Mouse (Mus musculus) mouse embryonic stem cell (cell line): Measurements from ENCODE around the gene Car2.

ENCODE experiments used
- in situ Hi-C, 2 experiments: fragments of 300-500 bp; cut with MboI; formaldehyde crosslinking; loops; 1 replicate in 1 of 2; 3 replicates in 1 of 2; pipeline ENCODE4 v1.14.3; 2019 to 2020; ENCODE audit warnings: low sequenced_read_pairs in 2 of 2, low pct_unique_long_range_greater_than_20kb in 1 of 2, mixed read lengths in 1 of 2; ENCODE audit not compliant: unreplicated experiment in 1 of 2

Car2 gene

GRCm38 (mm10) chr3:14874402-14875040, 11.6 kb upstream of the Car2 start:
- in situ Hi-C loops = loop anchor here (5.0 to 10.0 kb wide), 2 partner anchors 320 to 323 kb away; no protein-coding TSS in a partner anchor

DNA sequence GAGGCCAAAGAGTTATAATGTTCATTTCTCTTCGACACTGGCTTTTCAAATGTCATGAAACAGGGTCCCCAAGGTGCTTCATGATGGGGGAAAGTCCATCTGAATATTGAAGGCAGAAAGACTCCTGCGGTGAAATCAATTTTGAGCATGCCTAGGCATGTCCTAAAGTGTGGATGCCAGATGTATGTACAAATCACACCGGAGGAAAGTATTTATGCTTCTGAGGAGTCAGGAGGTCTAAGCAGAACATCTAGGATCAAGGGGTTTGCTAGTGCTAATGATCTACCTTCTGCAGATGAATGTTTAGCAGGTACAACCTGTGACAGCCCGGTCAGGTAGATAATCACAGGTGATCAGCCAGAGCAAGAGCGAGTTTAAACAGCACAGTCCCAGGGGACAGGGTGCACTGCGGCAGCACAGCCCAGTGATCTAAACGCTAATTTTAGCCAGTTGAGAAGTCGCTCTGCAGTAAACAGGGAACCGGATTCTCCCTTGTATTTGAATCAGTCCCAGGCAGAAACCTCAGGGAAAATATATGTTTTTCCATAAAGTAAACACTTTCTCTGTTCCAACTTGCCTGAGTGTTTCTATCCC, 9.7 kb upstream of the Car2 start:
- in situ Hi-C loops = loop anchor here in 1 of 2 experiments (10.0 kb wide), 1 partner anchor 318 kb away; no protein-coding TSS in a partner anchor

DNA sequence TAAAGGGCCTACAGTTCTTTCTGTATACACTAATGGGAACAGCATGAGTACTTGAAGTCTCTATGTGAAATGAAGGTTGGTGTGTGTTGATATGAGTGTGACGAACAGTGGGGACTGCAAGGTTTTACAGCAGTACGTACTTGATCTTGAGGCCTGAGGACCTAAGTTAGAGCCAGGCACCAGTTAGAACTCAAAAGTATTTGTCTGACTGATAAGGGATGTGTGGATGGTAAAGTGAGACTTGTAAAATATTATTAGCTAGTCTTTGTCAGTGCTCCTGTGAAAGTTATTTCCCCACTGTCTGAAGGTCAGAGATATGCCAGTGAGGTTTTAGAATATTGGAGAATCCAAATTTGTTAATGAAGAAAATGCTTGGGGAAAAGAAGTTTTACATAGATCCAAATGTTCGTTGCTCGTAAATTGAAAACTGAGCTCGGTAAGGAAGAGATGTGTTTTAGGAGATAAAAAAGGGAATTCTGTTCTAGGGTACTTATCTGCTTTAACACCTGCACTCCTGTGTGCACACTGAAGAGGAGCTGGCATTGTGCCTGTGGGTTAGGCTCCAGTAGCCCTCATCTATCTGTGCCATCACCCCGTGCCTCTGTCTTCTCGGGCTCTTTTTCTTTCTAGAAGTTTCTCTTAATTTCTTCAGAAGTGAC, 8.7 kb upstream of the Car2 start:
- in situ Hi-C loops = loop anchor here in 1 of 2 experiments (10.0 kb wide), 1 partner anchor 317 kb away; no protein-coding TSS in a partner anchor

DNA sequence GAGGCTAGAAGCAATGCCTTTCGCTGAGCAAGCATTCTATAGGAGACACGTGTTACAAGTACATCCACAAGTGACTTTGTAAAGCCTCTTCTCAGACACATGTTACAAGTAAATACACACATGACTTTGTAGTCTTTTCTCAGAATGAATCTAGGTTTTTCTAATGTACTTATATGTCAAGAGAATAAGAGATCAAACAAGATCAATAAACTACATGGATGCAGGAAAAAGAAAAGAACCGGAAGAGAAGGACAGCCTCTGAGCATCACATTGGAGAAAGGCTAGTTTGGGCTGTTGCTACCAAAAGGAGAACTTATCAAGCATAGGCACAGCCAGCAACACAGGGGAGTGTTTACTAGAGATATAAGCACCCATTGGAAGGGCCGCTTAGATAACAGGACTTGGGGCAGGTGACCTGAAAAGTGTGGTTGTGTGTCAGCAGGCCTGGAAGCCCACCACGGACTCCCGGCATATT, 7.3 kb upstream of the Car2 start:
- in situ Hi-C loops = loop anchor here in 1 of 2 experiments (10.0 kb wide), 1 partner anchor 316 kb away; no protein-coding TSS in a partner anchor

DNA sequence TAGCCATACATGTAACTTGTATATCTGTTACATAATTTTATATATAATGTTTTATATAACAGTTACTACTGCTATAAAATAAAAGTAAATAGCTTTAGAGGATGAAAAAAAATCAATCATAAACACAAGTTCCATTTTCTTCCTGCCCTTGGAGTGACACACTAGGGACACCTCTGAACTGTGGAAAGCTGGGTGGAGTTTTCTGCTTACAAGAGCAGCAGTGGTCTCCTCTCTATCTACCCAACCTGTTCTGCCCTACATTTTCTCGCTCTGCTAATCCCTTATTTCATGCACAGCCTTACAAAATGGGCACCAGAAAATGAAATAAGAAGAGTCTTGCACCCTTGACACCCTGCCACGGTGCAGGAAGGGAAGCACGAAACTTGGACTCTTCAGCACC, 6.8 kb upstream of the Car2 start:
- in situ Hi-C loops = loop anchor here in 1 of 2 experiments (10.0 kb wide), 1 partner anchor 316 kb away; no protein-coding TSS in a partner anchor

- in situ Hi-C loops = loop anchor here in 1 of 2 experiments (10.0 kb wide), 1 partner anchor 125 kb away; no protein-coding TSS in a partner anchor
Observed at GRCm38 (mm10) chr3:14880277-14880676, 5.8 kb upstream of the Car2 start.

DNA sequence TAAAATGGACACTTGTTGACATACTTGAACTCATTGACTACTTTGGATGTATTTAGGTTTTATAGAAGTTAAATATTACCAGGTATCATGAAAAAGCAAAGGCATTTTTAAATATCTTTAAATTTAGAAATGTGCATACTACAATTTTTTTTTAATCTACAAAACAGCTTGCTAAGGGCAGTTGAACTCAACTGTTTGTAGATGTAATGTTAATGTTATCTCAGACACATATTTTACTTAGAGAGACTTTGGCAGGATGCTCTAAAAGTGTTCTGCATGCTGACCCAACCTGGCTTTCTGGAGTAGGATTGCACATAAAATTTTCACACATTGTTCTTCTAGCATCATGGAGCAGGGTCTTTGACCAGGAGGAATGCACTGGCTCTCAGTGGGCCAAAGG, 4.1 kb upstream of the Car2 start:
- in situ Hi-C loops = loop anchor here in 1 of 2 experiments (10.0 kb wide), 1 partner anchor 123 kb away; no protein-coding TSS in a partner anchor

- in situ Hi-C loops = loop anchor here in 1 of 2 experiments (10.0 kb wide), 1 partner anchor 122 kb away; no protein-coding TSS in a partner anchor
Observed at GRCm38 (mm10) chr3:14882756-14883155, 3.3 kb upstream of the Car2 start.

DNA sequence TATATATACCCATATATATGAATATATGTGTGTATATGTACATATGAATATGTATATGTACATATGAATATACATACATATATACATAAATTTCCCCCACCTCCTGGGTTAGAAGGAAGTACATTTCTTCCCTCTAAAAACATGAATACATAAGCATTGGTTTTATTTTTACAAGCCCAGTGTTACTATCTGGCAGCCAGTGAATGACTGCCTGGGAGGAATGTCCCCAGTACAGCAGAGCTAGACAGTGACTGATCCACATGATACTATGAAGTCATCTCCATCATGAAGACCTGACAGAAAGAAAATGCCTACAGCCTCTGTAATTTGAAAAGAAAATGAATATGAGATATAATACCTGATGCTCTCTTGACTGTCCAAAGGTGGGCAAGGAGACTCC, 1.2 kb upstream of the Car2 start:
- in situ Hi-C loops = loop anchor here in 1 of 2 experiments (10.0 kb wide), 1 partner anchor 120 kb away; no protein-coding TSS in a partner anchor

DNA sequence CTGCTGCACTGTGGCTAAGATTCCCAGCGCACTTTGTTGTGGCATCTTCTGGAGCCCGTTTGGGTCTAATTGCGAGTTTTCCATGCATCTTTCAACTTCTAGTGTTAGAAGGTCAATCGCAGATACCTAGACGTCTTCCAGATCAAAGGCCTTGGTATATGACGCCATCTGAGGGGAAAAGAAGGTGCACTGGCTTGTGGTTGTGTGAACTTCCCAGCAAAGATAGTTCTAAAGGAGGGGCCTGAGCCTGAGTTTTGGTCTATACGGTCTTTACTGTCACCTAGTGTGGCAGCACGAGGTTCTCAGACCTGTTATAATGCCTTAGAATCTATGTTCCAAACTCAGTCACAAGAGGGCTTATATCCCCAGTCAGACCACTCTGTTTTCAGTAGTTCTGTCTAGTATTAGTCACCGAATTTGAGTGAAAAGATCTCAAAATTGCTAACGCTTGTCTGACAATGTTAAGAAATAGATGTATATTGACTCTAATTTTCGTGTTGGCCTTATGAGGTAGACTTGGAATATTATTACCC, 1.1 kb downstream of the Car2 start:
- in situ Hi-C loops = loop anchor here in 1 of 2 experiments (10.0 kb wide), 1 partner anchor 118 kb away; no protein-coding TSS in a partner anchor

GRCm38 (mm10) chr3:14887686-14888295, 1.7 kb downstream of the Car2 start:
- in situ Hi-C loops = loop anchor here in 1 of 2 experiments (10.0 kb wide), 1 partner anchor 117 kb away; no protein-coding TSS in a partner anchor

DNA sequence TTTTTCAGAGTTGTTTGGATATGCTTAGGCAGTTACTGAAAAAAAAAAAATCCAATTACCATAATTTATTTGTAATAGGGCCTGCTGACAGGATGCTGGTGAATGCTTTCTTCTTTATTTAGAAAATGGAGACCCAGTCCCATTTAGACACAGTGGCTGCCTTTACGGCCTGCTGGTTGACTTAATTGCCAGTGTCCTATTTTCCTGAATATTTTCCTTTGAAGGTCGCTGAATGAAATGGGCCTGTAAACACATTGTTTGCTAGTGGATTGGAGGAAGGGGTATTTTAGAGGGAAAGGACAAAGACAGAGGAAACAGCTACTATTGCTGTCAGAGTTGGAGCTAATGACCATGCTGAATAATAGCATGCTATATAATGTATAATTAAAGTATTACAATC, 2.5 kb downstream of the Car2 start:
- in situ Hi-C loops = loop anchor here in 1 of 2 experiments (10.0 kb wide), 1 partner anchor 116 kb away; no protein-coding TSS in a partner anchor

GRCm38 (mm10) chr3:14889085-14889484, 3.0 kb downstream of the Car2 start:
- in situ Hi-C loops = loop anchor here in 1 of 2 experiments (10.0 kb wide), 1 partner anchor 116 kb away; no protein-coding TSS in a partner anchor

DNA sequence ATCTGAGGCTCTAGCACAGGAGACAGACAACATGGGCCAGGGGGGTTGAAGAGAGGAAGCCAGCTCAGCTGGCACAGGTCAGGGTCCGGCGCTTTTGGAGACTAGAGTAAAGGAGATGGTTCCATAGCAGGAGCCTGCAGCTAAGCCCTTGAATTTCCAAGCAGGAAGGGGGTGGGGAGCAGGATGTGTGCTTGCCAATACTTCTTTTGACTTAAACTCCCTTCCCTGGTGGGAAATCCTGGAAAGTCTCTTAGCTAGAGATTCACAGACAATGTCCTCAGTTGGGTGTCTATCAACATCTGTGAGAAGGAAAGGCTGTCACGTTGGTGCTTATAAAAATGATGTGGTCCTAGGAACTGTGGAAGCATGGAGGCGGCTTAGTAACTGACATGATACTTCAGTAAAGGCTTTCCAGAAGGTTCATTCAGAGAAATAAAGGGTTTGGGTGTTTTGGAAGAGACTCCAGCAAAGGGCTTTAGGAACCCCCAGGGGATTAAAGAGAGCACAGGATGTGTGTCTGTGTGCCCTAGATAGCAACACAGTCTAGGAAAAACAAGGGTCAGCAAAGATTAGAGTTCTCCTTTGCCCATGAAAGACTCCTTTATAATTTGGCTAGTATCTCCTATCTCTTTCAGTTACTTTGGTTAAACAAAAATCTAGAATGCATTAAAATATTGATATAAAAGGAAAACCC, 3.8 kb downstream of the Car2 start:
- in situ Hi-C loops = loop anchor here in 1 of 2 experiments (10.0 kb wide), 1 partner anchor 115 kb away; no protein-coding TSS in a partner anchor

DNA sequence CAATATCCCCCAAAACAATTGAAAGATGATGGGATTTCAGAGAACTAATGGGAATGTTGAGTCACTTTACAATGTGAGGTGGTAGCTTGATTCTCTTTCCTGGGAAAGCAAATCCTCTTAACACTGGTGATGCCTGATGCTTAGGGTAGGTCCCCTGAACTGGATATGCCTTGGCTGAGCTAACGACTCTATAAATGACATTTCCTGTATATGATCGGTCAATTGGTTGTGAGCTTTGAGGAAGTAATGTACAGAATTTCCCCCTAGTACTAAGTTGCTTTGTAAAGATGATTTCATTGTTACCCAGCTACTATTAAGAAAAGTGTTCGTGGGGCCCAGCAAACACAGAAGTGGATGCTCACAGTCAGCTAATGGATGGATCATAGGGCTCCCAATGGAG, 6.9 kb downstream of the Car2 start:
- in situ Hi-C loops = no loop called here

GRCm38 (mm10) chr3:14893700-14894099, 7.6 kb downstream of the Car2 start:
- in situ Hi-C loops = no loop called here

DNA sequence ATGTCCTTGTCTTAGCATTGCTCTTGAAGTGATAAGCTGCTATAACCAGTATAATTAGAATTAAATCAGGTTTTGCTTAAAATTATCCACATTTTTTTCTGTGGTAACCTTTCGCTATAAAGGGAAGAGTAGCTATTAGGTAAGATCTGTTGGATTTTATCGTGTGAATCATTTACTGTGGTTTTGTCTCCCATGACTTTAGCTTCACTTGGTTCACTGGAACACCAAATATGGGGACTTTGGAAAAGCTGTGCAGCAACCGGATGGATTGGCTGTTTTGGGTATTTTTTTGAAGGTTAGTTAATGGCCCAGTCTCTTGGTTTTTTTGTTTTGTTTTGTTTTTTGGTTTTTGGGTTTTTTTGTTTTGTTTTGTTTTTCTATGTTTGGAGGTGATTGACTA, 9.3 kb downstream of the Car2 start:
- in situ Hi-C loops = no loop called here
